ENCODE assay signal across 10 mouse cellular contexts in genomic region chr1:156931106-156931870, GRCm38 (mm10). TPM values are rescaled to one million over a fixed set of nuclear protein-coding genes. Genes with fewer than 3 reads are reported as not detected.
DNase-seq lines count a peak whose midpoint lies in the region; ATAC-seq and TF ChIP-seq lines count a peak whose summit lies in the region.
"Had no signal": no experiment of that assay in that cellular context is flagged by ENCODE, and none has a peak within 500 bp of the region (broad histone marks: within the 10 kb centered on the region; RNA-seq: fewer than 3 reads in every experiment).

No protein-coding gene starts in this region.

- no peak for TF ChIP-seq CTCF in cerebellum, adult 2 months (IDR thresholded peaks at IDR 0.05; ENCODE audit: borderline replicate concordance, insufficient read depth, low read depth, low read length)

- 58% methylated on average over 10 of the region's 10 CpGs for WGBS in embryonic facial prominence, embryonic 14.5 days
- WGBS in embryonic facial prominence, embryonic 10.5 days: 69% methylated on average over 10 of the region's 10 CpGs
- WGBS in liver, embryonic 11.5 days: 53% methylated on average over 10 of the region's 10 CpGs
- WGBS in cerebellum, adult 2 months: 50% methylated on average over 10 of the region's 10 CpGs

- no peaks in the 10 kb centered on the region for H3K36me3 ChIP-seq in embryonic facial prominence, embryonic 14.5 days (ENCODE audit: control insufficient read depth, insufficient read depth, low read length)
- H3K36me3 ChIP-seq in embryonic facial prominence, embryonic 10.5 days (replicated peaks): 0 out of 2 replicates have a peak, but pooled peaks cover 3% of the 10 kb centered on the region
- no peaks in the 10 kb centered on the region for H3K36me3 ChIP-seq in liver, embryonic 11.5 days (ENCODE audit: control insufficient read depth, insufficient read depth, low read length)
- H3K36me3 ChIP-seq in megakaryocyte, embryonic 14.5 days (replicated peaks; ENCODE audit: low read length): peaks cover 25% of the 10 kb centered on the region
- H3K36me3 ChIP-seq: limb, embryonic 13.5 days had no signal

- TF ChIP-seq POLR2A in cerebellum, adult 2 months (IDR thresholded peaks at IDR 0.05; ENCODE audit: borderline replicate concordance, insufficient read depth, low read length): no peak

- H3K27ac ChIP-seq in embryonic facial prominence, embryonic 14.5 days (replicated peaks; ENCODE audit: low read depth, low read length): no peak overlapping the region
- no peak overlapping the region for H3K27ac ChIP-seq in embryonic facial prominence, embryonic 10.5 days (replicated peaks)
- H3K27ac ChIP-seq in liver, embryonic 11.5 days (ENCODE audit: low read depth, low read length): no peak overlapping the region
- no peak overlapping the region for H3K27ac ChIP-seq in cerebellum, adult 2 months (ENCODE audit: insufficient read depth, low read length)
- H3K27ac ChIP-seq: limb, embryonic 13.5 days had no signal

- H3K4me2 ChIP-seq in embryonic facial prominence, embryonic 14.5 days (ENCODE audit: low read depth, low read length): no peak overlapping the region
- H3K4me2 ChIP-seq in liver, embryonic 11.5 days: no peak overlapping the region
- H3K4me2 ChIP-seq: limb, embryonic 13.5 days had no signal

- peak; percentile 22; the same call in 1 of the 2 replicates for ATAC-seq in embryonic facial prominence, embryonic 14.5 days (ENCODE audit: low read depth)
- no peak for ATAC-seq in liver, embryonic 11.5 days (replicated peaks; ENCODE audit: low FRiP score)
- ATAC-seq: Patski had no signal

- H3K9me3 ChIP-seq in embryonic facial prominence, embryonic 14.5 days (ENCODE audit: control insufficient read depth, low read length): no peaks in the 10 kb centered on the region
- 0 out of 2 replicates have a peak, but pooled peaks cover 2% of the 10 kb centered on the region for H3K9me3 ChIP-seq in embryonic facial prominence, embryonic 10.5 days
- no peaks in the 10 kb centered on the region for H3K9me3 ChIP-seq in liver, embryonic 11.5 days (ENCODE audit: control insufficient read depth, low read length)
- H3K9me3 ChIP-seq in megakaryocyte, embryonic 14.5 days: no peaks in the 10 kb centered on the region
- H3K9me3 ChIP-seq: limb, embryonic 13.5 days had no signal

- H3K9ac ChIP-seq in embryonic facial prominence, embryonic 14.5 days (ENCODE audit: low read depth, low read length): no peak overlapping the region
- peak overlapping the region; percentile 8; the same call in 1 of the 2 replicates for H3K9ac ChIP-seq in liver, embryonic 11.5 days (ENCODE audit: low read depth, low read length)
- H3K9ac ChIP-seq: limb, embryonic 13.5 days had no signal

- DNase-seq in embryonic facial prominence, embryonic 14.5 days (ENCODE audit: low spot score): peak; percentile 50
- no peak for DNase-seq in embryonic facial prominence, embryonic 10.5 days (ENCODE audit: low spot score)
- no peak for DNase-seq in liver, embryonic 11.5 days (ENCODE audit: low spot score)
- DNase-seq in liver: no peak
- peak; percentile 26 for DNase-seq in gastrocnemius, postnatal 25 days
- DNase-seq in right cerebral cortex, adult 18-20 months: no peak
- DNase-seq in cerebellum, adult 2 months: no peak

- H3K4me3 ChIP-seq in embryonic facial prominence, embryonic 14.5 days (ENCODE audit: low read depth, low read length): no peak overlapping the region
- H3K4me3 ChIP-seq in embryonic facial prominence, embryonic 10.5 days: no peak overlapping the region
- no peak overlapping the region for H3K4me3 ChIP-seq in liver, embryonic 11.5 days (ENCODE audit: low read depth, low read length)
- peak overlapping the region; percentile 80 for H3K4me3 ChIP-seq in megakaryocyte, embryonic 14.5 days (replicated peaks)
- no peak overlapping the region for H3K4me3 ChIP-seq in cerebellum, adult 2 months (replicated peaks; ENCODE audit: insufficient read depth, low read depth, low read length)
- H3K4me3 ChIP-seq: limb, embryonic 13.5 days had no signal

- no peaks in the 10 kb centered on the region for H3K4me1 ChIP-seq in embryonic facial prominence, embryonic 14.5 days (ENCODE audit: control insufficient read depth, insufficient read depth, low read length)
- peaks cover 20% of the 10 kb centered on the region for H3K4me1 ChIP-seq in embryonic facial prominence, embryonic 10.5 days
- H3K4me1 ChIP-seq in liver, embryonic 11.5 days (replicated peaks; ENCODE audit: control insufficient read depth, insufficient read depth, low read length): peaks cover 32% of the 10 kb centered on the region
- H3K4me1 ChIP-seq in megakaryocyte, embryonic 14.5 days: peaks cover 88% of the 10 kb centered on the region
- peaks cover 5% of the 10 kb centered on the region for H3K4me1 ChIP-seq in cerebellum, adult 2 months (ENCODE audit: control insufficient read depth, insufficient read depth, low read length)

- no peaks in the 10 kb centered on the region for H3K27me3 ChIP-seq in embryonic facial prominence, embryonic 14.5 days (replicated peaks; ENCODE audit: control insufficient read depth, insufficient read depth, low read length)
- H3K27me3 ChIP-seq in embryonic facial prominence, embryonic 10.5 days (replicated peaks; ENCODE audit: low read depth, poor library complexity, severe bottlenecking): no peaks in the 10 kb centered on the region
- no peaks in the 10 kb centered on the region for H3K27me3 ChIP-seq in liver, embryonic 11.5 days (replicated peaks; ENCODE audit: control insufficient read depth, insufficient read depth, low read length)
- H3K27me3 ChIP-seq in megakaryocyte, embryonic 14.5 days (replicated peaks): no peaks in the 10 kb centered on the region
- H3K27me3 ChIP-seq in cerebellum, adult 2 months (ENCODE audit: control insufficient read depth, insufficient read depth, low read length): no peaks in the 10 kb centered on the region

RNA-seq across cellular contexts. Expression of gene Ralgps2, which starts 8.1 kb away (rescaled TPM):
- polyA plus RNA-seq in embryonic facial prominence, embryonic 14.5 days (2014; fragmentation: Nextera tagmentation; extraction: Ambion mirVana): 69.6 and 79.1 TPM in 2 replicates
- 84.0 and 90.1 TPM in 2 replicates for polyA plus RNA-seq in embryonic facial prominence, embryonic 10.5 days (2016; fragmentation: Nextera tagmentation; extraction: Ambion mirVana)
- 33.6 and 38.6 TPM in 2 replicates for polyA plus RNA-seq in liver, embryonic 11.5 days (2014; fragmentation: Nextera tagmentation; extraction: Ambion mirVana)
- total RNA-seq in gastrocnemius, postnatal 25 days (2021): 1 to 10 TPM; 1.6 to 1.9 TPM
- polyA plus RNA-seq in megakaryocyte, embryonic 14.5 days (2012; ENCODE audit: insufficient read depth, low replicate concordance): 50.3 and 60.3 TPM in 2 replicates
- 19.9 and 20.3 TPM in 2 replicates for polyA plus RNA-seq in cerebellum, adult 2 months (2012; rRNA removed)

Comparison
In these comparisons a context has a peak if more than half of its experiments do, and no peak if none do; other contexts are left out.
1. DNase-seq: peak in embryonic facial prominence, embryonic 14.5 days (single experiment) and gastrocnemius, postnatal 25 days (single experiment); none in embryonic facial prominence, embryonic 10.5 days (single experiment), liver, embryonic 11.5 days (single experiment), liver (single experiment), right cerebral cortex, adult 18-20 months (single experiment) and cerebellum, adult 2 months (0 of 2).